Mouse (Mus musculus) embryo, embryonic 9.5 days (tissue): Measurements from ENCODE around the gene Gpkow.
"Not testable (repeated sequence)": the region's sequence is repeated elsewhere in the genome, so short reads cannot be mapped to it uniquely, and the experiment has no call there.

Source experiments
- DNase-seq: peaks from one replicate; pipeline ENCODE4 v3.0.0-alpha.2; 2017; ENCODE audit errors: extremely low spot score

Gene Gpkow

DNA sequence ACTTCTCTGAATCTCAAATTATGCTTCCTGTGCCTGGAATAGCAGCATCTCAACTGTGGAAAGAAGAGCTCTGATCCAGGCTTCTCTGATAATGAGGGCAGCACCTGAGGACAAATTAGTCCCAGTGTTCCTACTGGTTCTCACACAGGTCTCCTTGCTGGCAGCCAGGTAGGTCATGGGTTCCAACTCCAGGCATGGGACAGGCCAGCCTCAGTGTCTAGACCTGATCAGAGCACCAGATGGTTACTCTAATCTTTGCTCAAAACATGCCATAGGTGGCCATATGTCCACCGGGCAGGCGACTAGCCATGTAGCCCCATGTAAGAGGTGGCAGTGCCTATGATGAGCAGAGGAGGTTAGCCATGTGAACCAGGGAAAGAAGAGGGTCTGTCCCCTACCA is 8.6 kb upstream of the Gpkow start:
- no peak for DNase-seq

GRCm38 (mm10) chrX:7690486-7690885 is 6.4 kb upstream of the Gpkow start:
- DNase-seq: no peak

DNA sequence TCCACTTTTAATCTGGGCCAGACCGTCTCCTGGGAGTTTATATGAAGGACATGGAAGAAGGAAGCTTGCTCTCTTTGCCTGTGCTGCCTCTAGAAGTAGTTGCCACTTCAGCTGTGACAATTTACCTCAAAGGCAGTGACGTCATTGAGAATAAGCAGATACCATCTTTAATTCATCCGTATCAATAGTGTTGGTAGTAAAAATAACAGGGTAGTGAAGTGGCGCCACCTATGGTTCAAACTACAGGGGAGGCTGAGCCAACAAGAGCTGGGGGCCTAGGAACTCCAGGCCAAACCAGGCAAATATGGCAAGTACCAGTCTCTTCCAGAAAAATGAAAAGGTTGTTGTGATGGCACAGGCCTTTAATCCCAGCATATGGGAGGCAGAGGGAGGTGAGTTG is 4.1 kb upstream of the Gpkow start:
- no peak for DNase-seq

DNA sequence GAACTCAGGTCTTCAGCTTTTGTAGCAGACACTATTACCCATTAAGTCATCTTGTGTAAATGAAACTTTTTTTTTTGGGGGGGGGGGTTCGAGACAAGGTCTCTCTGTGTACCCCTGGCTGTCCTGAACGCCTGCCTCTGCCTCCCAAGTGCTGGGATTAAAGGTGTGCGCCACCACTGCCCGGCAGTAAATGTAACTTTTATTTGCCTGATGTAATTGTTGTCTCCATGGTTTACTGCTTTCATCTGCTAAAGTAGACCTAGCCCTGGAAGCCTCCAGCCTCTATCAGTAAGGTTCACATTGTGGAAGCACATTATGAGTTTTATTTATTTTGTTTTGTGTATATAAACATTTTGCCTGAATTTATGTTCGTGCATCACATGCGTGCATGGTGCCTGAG is 411 bp upstream of the Gpkow start:
- DNase-seq: no peak

GRCm38 (mm10) chrX:7713764-7714134 is 16.8 kb downstream of the Gpkow start:
- not testable (repeated sequence) for DNase-seq

- peak; percentile 87 for DNase-seq
These were observed 17.4 kb downstream of the Gpkow start, which contains the start of gene Wdr45 for GRCm38 (mm10) chrX:7714135-7714899. Gene Wdr45 (plus strand): TSS chrX:7714333.

GRCm38 (mm10) chrX:7716058-7716457 is 19.1 kb downstream of the Gpkow start:
- not testable (repeated sequence) for DNase-seq

DNA sequence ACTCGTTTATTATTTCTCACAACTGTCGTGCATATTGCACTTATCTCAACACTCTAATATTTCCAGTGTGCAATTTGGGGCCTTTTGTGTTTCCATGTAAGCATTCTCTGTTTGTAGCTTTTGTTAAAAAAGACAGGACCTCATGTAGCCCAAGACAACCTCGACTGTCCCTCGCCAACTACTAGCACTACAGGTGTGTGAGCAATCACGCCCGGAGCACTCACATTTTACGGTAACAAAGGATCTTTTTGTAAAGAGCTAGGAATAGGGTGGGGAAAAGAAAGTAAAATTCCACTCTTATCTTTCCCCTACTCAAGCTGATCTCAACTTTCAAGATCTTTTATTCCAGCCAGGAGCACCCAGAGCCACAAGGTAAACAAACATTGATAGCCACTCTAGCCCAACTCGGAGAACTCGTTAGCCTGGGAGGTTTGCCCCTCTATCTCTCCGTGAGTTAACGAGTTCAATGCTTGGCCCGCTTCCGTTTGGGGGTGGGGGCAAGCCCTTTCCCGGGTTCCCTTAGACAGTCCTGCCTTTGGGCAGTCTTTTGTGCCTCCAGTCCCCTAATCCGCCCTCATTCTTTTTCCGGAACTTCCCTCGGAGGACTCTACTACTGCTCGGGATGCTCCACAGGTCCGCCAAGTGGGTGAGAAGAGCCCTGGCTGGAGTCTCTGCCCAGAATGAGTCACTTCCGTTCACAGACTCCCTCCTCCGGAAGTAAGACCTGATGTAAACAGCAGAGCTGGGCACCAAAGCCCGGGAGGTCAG is 24.8 kb downstream of the Gpkow start, which contains the start of gene Gm45208:
TSS of gene Gm45208 (plus strand) at position 732 of the 768 bp plus-strand sequence.
- DNase-seq: peak; percentile 80

GRCm38 (mm10) chrX:7722282-7722611 is 25.3 kb downstream of the Gpkow start:
- no peak for DNase-seq

- no peak for DNase-seq
These were observed 25.8 kb downstream of the Gpkow start for GRCm38 (mm10) chrX:7722691-7723090.

GRCm38 (mm10) chrX:7724135-7724534 is 27.2 kb downstream of the Gpkow start:
- DNase-seq: no peak

DNA sequence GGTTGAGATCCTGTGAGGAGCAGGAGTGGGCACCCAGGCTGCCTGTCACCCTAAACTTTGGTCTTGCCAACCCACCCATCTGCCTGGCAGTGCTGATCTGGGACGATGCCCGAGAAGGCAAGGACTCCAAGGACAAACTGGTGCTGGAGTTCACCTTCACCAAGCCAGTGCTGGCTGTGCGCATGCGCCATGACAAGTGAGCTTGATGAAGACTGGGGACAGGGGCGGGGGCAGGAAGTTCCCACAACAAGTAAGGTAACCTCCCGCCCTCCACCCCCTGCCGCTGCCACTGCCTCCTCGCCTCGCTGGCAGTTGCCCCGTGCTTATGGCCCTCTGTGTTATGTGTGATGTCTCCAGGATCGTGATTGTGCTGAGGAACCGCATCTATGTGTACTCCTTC is 28.9 kb downstream of the Gpkow start:
- no peak for DNase-seq

DNA sequence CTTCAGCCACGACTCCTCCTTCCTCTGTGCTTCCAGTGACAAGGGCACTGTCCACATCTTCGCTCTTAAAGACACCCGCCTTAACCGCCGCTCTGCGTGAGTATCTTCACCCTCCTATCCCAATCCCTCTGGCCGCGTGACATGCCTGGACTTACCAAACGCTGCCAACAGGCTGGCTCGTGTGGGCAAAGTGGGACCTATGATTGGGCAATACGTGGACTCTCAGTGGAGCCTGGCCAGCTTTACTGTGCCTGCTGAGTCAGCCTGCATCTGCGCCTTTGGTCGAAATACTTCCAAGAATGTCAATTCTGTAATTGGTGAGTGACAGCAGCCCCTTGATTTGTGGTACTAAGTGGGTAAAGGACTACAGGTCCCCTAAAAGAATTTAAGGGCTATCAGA is 30.2 kb downstream of the Gpkow start:
- DNase-seq: no peak

DNA sequence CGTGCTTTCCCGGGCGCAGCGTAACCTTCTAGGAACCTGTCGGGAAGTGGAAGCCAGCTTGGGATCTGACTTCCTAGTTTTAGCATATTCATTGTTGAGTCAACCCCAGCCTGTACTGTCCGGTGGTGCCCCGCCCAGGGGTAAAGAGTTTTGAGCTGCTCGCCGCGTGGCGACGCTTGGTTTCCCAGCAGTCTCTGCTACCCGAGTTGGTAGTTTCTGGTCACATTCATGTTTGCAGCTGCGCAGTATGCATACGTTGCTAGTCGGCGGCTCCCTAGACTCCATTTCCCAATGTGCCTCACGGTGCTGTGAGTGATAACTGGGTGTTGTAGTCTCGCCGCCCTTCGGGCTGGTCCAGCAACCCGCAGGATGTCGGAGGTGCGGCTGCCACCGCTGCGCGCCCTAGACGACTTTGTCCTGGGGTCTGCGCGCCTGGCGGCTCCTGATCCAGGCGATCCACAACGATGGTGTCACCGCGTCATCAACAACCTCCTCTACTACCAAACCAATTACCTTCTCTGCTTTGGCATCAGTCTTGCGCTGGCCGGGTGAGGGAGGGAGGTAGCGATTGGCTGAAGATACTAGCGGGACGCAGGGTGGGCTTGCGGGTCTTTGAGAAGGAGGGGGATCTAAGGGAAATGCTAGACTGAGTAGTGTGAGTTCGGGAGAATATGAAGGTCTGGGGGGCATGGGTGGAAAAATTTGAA is 31.4 kb downstream of the Gpkow start, which contains the start of gene Praf2:
TSS of gene Praf2 (plus strand) at position 225 of the 707 bp plus-strand sequence.
- DNase-seq: peak; percentile 70

DNA sequence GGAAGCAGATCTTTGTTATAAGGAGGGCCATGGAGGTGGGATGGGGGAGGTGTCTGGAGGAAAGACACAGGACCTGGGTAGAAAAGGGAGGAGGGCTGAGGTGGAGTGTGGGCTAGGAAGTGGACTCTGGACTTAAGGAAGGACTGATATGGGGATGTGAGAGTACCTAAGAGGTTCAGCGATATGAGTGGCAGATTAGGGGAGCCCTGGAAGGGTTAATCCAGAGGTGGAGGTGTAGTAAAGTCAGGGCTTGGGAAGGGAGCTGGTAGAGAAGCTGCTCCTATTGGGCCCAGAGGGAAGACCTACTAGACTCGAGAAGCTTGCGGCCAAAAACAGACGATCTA is 32.0 kb downstream of the Gpkow start:
- DNase-seq: no peak

DNA sequence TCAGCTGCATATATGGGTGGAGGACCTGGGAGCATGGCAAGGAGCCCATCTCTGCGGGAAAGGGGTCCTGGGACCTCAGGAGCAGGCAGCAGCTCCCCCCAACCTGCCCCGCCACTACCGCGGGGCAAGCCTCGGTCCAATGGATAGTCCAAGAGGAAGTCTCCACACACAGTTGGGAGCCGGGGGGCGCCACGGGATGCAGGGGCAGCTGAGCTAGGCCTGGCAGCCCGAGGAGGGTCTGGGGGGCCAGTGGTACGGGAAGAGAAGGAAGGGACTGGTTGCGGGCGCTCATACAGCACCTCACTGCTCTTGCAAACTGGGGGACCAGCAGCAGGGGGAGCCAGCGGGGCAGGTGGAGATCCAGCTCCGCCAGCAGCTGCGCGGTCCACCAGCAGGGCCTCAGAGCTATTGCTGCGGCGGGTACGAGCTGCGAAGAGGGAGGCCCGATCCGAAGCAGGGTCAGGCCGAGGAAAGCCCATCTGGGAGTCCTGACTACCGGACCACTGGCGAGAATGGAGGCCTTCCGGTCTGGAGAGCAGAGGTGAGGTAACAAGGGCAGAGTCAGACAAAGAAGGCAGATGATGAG is 36.7 kb downstream of the Gpkow start:
- peak; percentile 63 for DNase-seq

DNA sequence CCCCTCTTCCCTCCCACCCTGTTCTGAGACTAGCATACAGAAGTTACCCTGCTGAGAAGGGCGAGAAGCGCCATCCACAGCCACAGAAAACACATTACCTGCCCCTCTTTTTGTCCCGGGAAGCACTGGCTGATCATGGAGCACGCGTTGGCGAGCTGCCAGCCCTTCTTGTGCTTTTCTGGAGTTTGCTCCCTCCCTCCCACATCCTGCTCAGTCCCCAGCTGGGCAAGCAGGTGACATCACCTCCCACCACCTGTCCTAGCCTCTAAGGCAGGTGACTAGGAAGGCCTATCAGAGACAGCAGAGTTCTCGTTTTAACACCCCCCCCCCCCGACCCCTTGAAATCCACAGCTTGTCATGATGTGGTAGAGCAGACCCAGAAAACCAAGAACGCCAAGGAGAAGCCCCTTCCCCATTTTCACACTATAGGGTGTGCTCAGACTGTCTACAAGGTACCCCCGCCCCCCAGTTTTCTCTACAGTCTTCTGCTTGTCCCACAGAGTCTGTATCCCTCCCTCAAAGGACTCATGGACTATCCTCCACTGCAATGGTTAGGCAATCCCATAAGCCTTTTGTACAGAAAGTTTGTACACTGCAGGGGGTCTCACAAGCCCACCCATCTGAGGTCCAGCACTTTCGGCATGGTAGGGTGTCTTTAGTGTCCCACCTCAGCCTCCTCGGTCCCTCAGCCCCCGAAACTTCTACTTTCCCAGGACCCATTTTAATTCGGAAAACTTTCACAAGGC is 42.6 kb downstream of the Gpkow start:
- no peak for DNase-seq

- no peak for DNase-seq
These were observed 43.3 kb downstream of the Gpkow start for GRCm38 (mm10) chrX:7740082-7740819.

DNA sequence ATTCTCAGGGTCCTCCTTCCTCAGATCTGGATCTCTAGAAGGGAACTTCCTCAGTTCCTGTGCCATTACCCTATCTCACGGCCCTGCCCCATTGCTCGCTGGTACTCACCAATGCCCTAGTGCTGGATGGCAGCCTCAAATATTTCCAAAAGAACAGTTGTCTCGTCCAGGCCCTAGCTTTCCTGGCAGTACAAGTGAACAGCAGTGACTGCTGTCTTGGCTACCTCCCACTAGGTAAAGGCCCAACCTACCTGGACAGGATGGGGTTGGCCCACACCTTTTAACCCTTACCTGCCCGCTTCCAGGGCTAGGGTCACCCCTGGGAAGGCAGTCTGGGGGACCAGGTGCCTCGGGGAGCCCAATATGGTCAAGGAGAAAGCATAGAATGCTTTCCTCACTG is 44.2 kb downstream of the Gpkow start:
- no peak for DNase-seq

DNA sequence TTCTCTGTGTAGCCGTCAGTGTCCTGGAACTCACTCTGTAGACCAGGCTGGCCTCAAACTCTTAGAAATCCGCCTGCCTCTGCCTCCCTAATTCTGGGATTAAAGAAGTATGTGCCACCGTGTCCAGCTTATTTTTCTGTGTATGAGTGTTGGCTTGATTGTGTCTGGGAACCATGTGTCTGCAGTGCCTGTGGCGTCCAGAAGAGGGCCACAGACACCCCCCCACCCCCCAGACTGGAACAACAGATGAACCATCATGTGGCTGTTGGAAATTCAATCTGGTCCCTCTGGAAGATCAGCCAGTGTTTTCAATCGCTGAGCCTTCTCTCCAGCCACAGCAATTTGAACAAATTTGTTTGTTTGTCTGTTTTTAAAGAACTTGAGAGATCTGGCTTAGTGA is 46.5 kb downstream of the Gpkow start:
- no peak for DNase-seq

DNA sequence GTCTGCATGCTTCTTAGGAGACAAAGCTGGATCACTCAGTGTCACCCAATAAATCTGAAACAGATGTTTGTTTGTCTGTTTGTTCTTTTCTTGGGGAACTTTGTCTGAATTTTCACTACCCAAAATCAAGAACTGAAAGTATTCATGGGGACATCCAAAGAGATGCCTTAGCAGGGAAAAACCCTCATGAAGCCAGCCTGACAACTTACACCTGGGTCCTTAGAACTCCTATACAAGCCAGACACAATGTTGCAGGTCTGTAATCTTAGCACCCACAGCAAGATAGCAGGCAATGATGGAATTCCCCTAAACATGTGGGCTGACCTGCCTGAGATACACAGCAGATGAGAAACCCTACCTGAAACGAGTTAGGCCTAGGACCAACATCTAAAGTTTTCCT is 48.0 kb downstream of the Gpkow start:
- DNase-seq: no peak
